Mouse (Mus musculus) small intestine, adult 2 months (tissue): Measurements from ENCODE around the gene AC124502.3.

Experiments
- CTCF ChIP-seq: fragments of 200-500 bp; IDR thresholded peaks from 2 replicates; pipeline ENCODE4 v1.5.1; 2012; ENCODE audit warnings: low read depth, mild to moderate bottlenecking, control low read depth, inconsistent platforms, low read length, moderate library complexity, mixed read lengths; ENCODE audit not compliant: insufficient replicate concordance, insufficient read length; ENCODE audit errors: extremely low read depth
- POLR2A ChIP-seq: fragments of 200-500 bp; IDR thresholded peaks from 2 replicates; pipeline ENCODE4 v1.6.1; 2012; ENCODE audit warnings: low read depth, mild to moderate bottlenecking, control low read depth, inconsistent platforms, low read length, moderate library complexity

DNA sequence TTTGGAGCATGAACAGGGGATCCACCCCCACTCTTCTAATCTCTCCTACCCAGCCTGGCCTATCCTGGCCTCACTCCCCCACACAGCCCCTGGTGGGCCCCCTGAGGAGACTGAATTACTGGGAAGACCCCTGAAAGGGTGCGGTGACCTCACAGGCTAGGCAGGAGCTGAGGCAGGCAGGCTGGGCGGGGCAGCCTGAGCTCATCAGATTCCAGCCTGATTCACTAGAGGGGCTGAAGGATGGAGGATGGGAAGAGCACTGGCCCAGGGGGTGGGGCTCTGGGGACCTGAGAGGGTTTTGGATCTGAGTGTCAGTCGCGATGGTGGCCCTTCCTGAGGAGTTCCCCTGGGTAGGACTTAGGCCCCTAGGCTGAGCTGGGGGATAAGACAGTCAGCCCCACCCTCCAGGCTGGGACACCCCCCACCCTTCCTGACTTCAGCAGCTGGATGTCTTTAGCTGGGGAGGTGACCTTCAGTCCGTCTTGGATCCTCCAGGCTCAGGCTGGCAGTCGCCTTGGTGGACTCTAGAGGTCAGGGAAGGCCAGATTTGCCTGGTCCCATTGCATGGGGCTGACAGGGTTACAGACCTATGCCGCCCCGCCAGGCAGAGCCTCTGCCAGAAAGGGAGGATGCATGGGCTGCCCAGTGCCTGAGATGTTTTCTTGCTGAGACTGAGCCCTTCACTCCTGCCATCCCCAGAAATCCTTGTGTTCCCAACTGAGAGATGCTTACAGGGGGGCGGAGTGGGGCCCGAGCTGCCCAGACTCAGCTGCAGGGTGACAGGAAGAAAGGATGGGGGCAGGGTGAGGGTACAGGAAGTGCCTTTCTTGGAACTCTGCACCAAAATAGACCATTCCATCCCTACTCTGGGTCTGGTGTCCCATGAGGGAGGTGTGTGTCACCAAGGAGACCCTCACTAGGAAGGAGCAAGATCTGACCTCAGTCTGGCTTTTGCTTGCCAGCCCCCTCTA, 20.4 kb downstream of the AC124502.3 start:
- no peak for TF ChIP-seq CTCF
- TF ChIP-seq POLR2A, result no peak
